Mouse (Mus musculus) hindbrain, embryonic 11.5 days (tissue): Measurements from ENCODE around the gene Arap1. TPM values are rescaled to one million over a fixed set of nuclear protein-coding genes. Genes with fewer than 3 reads are reported as not detected.

Experiments used
- ATAC-seq: fragments of 200-750 bp; cut with Nextera tagmentation; 2 replicates; pipeline ENCODE4 v1.8.0; 2017; ENCODE audit warnings: mild to moderate bottlenecking, moderate TSS enrichment, moderate library complexity; ENCODE audit not compliant: low FRiP score
- DNase-seq: peaks from one replicate; pipeline ENCODE4 v3.0.0-alpha.2; 2015; ENCODE audit warnings: low spot score
- H3K27ac ChIP-seq: fragments of 300-500 bp; sonication (generic); 2 replicates; pipeline ENCODE4 v1.5.1; 2014; ENCODE audit warnings: mild to moderate bottlenecking, low read depth, low read length
- H3K27me3 ChIP-seq: fragments of 300-500 bp; sonication (generic); 2 replicates; pipeline ENCODE4 v1.6.1; 2014; ENCODE audit warnings: mild to moderate bottlenecking, low read length, moderate library complexity, mixed read lengths; ENCODE audit not compliant: control insufficient read depth, insufficient read depth
- H3K36me3 ChIP-seq: fragments of 300-500 bp; sonication (generic); 2 replicates; pipeline ENCODE4 v1.6.1; 2014; ENCODE audit warnings: mild to moderate bottlenecking, low read length, moderate library complexity, mixed read lengths; ENCODE audit not compliant: control insufficient read depth, insufficient read depth
- H3K4me1 ChIP-seq: fragments of 300-500 bp; sonication (generic); replicated peaks from 2 replicates; pipeline ENCODE4 v1.6.1; 2014; ENCODE audit warnings: low read length, mixed read lengths; ENCODE audit not compliant: control insufficient read depth, insufficient read depth
- H3K4me2 ChIP-seq: fragments of 300-500 bp; sonication (generic); replicated peaks from 2 replicates; pipeline ENCODE4 v1.6.1; 2014; ENCODE audit warnings: mild to moderate bottlenecking, low read depth, low read length
- H3K4me3 ChIP-seq: fragments of 300-500 bp; sonication (generic); 2 replicates; pipeline ENCODE4 v1.5.1; 2014; ENCODE audit warnings: low read depth, low read length
- H3K9ac ChIP-seq: fragments of 300-500 bp; sonication (generic); 2 replicates; pipeline ENCODE4 v1.6.1; 2014; ENCODE audit warnings: low read depth, low read length
- H3K9me3 ChIP-seq: fragments of 300-500 bp; sonication (generic); 2 replicates; pipeline ENCODE4 v1.6.1; 2016; ENCODE audit warnings: low read length; ENCODE audit not compliant: control insufficient read depth
- WGBS: fragments of 180-500 bp; shearing (Covaris S2); extraction: QIAGEN DNeasy Blood & Tissue Kit; methylation state at CpG from one replicate; pipeline ENCODE4 v1.1.7; 2014; 5-methylcytosine and 5-hydroxymethylcytosine counted together
- polyA plus RNA-seq: library from polyadenylated mRNA; unstranded; fragments of >200 nt; fragmentation: Nextera tagmentation; extraction: Ambion mirVana; gene quantifications from 2 replicates; pipeline ENCODE4 v1.2.1, GENCODE M21; 2014

Arap1 gene
- polyA plus RNA-seq, 1 experiment from 2014 or later: 13.9 TPM

DNA sequence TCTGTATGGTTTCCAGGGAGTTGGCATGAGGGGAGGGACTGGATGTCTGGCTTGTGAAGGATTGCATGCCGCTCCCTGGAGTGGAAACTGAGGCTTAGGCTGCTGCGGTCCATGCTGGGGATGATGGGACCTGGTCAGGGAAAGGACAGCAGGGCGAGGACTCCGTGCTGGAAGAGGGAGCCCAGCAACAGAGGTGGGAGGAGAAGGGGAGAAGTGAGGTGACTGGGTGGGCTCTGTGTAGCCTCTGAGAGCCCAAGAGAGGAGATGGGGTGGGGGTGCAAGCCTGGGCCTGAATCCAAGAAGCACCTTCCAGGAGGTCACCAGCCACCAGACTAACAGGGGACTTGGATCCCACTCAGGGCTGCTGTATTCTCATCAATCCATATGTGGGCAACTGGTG, 108.5 kb downstream of the Arap1 start:
- no peaks in the 10 kb centered on the region for H3K9me3 ChIP-seq
- no peaks in the 10 kb centered on the region for H3K36me3 ChIP-seq
- H3K27ac ChIP-seq: no peak overlapping the region
- H3K9ac ChIP-seq: no peak overlapping the region
- WGBS: 71% methylated on average over 3 of the region's 4 CpGs
- ATAC-seq (no peak), DNase-seq (no peak)
- no peaks in the 10 kb centered on the region; the same call in 1 of the 2 replicates for H3K4me1 ChIP-seq
- peaks cover 8% of the 10 kb centered on the region for H3K27me3 ChIP-seq
- H3K4me3 ChIP-seq: no peak overlapping the region
- H3K4me2 ChIP-seq: no peak overlapping the region

DNA sequence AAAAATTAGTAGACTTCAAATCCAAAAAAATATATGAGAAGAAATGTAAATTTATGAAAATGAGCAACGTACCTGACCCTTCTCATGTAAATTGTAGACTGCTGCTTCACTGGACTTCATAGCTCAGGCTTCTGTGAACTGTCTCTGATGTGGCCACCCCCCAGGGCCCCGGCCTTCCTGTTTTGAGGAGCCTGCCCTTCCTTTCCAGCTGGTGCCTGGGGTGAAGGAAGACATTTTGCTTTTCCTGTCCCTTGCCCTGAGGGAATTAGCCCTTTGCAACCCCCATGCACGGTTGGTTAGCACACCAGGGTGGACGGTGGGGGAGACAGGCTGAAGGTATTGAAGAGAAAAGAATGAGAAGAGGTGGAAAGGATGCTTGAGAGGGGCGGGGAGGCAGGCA, 108.9 kb downstream of the Arap1 start:
- no peak overlapping the region for H3K4me2 ChIP-seq
- H3K27ac ChIP-seq: no peak overlapping the region
- no peak overlapping the region for H3K4me3 ChIP-seq
- H3K9ac ChIP-seq: no peak overlapping the region
- no peaks in the 10 kb centered on the region; the same call in 1 of the 2 replicates for H3K4me1 ChIP-seq
- H3K36me3 ChIP-seq: no peaks in the 10 kb centered on the region
- peaks cover 4% of the 10 kb centered on the region; the same call in 1 of the 2 replicates for H3K27me3 ChIP-seq
- H3K9me3 ChIP-seq: no peaks in the 10 kb centered on the region
- WGBS: 38% methylated on average over 5 of the region's 5 CpGs
- ATAC-seq (no peak), DNase-seq (no peak)

DNA sequence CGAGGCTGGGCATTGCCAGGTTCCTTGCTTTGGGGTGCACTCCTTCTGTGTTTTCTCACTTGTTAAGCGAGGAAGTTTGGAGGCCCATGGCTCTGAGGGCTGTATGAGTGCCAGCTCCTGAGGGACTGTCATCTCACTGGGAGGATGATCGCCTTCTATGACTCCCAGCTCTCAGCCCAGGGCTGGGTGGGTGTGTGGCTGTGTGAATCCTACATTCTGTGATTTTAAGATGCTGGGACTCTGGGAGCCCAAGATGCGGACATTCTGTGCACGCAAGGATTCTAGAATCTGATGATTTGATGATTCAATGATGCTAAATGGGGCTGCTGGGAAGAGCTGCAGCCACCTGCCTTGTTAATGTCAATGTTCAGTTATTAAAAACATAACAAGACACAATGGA, 109.4 kb downstream of the Arap1 start:
- H3K4me2 ChIP-seq: no peak overlapping the region
- H3K9ac ChIP-seq: no peak overlapping the region
- H3K4me3 ChIP-seq: no peak overlapping the region
- H3K9me3 ChIP-seq: no peaks in the 10 kb centered on the region
- H3K36me3 ChIP-seq: no peaks in the 10 kb centered on the region
- no peak for ATAC-seq
- no peaks in the 10 kb centered on the region for H3K4me1 ChIP-seq
- H3K27ac ChIP-seq: no peak overlapping the region
- 76% methylated on average over 5 of the region's 5 CpGs for WGBS
- no peaks in the 10 kb centered on the region; the same call in 1 of the 2 replicates for H3K27me3 ChIP-seq
- DNase-seq: no peak

DNA sequence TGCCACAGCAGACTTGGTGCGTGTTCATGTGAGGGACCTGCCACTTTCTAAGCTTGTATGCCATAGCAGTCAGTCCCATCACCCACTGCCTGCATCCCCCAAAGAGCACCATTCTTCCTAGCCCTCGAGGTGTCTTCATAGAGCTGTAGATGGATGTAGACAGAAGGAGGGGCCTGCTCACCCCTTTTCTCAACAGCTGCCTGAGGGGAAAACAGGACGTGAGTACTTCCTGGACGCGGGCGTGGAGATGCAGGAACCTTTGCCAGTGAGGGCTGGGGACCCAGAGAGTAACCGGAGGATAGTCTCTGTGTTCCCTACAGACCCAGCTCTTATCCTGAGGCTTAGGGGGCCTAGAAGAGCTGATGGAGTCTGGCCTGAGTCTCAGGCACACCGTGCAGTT, 109.9 kb downstream of the Arap1 start:
- no peak for DNase-seq
- Histone ChIP-seq H3K27me3 (no peaks in the 10 kb centered on the region; the same call in 1 of the 2 replicates), H3K36me3 (no peaks in the 10 kb centered on the region), H3K4me3 (no peak overlapping the region), H3K27ac (no peak overlapping the region), H3K9ac (no peak overlapping the region), H3K4me1 (no peaks in the 10 kb centered on the region), H3K9me3 (no peaks in the 10 kb centered on the region), H3K4me2 (no peak overlapping the region)
- no peak for ATAC-seq
- WGBS: 67% methylated on average over 8 of the region's 8 CpGs

DNA sequence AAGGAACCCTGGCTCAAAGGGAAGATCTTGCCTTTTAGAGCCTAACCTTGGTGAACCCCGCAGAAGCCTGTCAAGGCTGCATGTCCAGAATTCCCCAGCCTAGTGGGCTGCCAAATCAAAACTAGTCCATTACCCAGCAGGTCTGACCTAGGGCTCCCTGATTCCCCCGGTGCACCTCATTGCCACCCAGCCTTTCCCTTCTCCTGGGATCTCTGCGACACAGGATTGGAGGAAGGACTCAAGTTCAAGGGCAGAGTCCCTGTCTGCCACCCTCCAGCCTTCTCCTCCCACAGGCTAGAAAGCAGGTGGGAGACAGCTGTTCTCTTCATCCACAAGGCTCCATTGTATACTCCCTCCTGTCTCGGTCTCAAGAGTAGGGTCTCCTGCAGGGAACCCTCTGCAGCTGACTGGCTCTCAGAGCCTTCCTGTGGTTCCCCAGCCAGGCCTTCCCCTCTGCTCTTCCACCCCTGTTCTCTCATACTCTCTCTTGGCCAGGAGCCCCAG, 110.5 kb downstream of the Arap1 start:
- WGBS: 71% methylated on average over 4 of the region's 4 CpGs
- H3K36me3 ChIP-seq: no peaks in the 10 kb centered on the region
- H3K4me2 ChIP-seq: no peak overlapping the region
- no peaks in the 10 kb centered on the region for H3K4me1 ChIP-seq
- no peak overlapping the region for H3K27ac ChIP-seq
- H3K27me3 ChIP-seq: no peaks in the 10 kb centered on the region
- no peak overlapping the region for H3K4me3 ChIP-seq
- no peak for DNase-seq
- ATAC-seq: no peak
- no peaks in the 10 kb centered on the region for H3K9me3 ChIP-seq
- H3K9ac ChIP-seq: no peak overlapping the region

DNA sequence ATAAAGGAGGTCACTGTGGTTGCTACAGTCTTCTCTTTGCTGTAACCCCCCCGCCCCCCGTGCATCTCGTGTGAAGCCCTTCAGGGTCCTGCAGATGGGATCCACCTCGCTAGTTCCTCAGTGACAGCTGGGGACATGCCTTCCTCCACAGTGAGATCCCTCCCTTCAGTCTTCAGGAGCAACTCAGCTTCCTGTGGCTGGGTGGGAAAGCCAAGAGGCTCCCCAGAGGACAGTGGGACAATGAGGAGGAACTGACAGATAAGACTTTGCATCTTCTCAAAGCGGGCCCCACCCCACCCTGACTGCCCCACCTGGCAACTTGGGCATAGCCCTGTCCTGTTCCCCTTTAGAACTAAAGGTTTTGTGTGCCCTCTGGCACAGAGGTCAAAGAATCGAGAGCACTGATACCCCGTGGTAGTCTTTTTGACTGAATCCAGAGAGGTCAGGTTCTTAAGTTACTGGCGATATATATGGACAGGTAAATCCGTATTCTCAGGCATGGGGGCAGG, 111.5 kb downstream of the Arap1 start:
- 77% methylated on average over 9 of the region's 9 CpGs for WGBS
- Histone ChIP-seq H3K9ac (no peak overlapping the region), H3K36me3 (no peaks in the 10 kb centered on the region), H3K4me3 (no peak overlapping the region), H3K27me3 (no peaks in the 10 kb centered on the region), H3K27ac (no peak overlapping the region), H3K4me2 (no peak overlapping the region), H3K9me3 (no peaks in the 10 kb centered on the region), H3K4me1 (no peaks in the 10 kb centered on the region)
- no peak for DNase-seq
- ATAC-seq: no peak

DNA sequence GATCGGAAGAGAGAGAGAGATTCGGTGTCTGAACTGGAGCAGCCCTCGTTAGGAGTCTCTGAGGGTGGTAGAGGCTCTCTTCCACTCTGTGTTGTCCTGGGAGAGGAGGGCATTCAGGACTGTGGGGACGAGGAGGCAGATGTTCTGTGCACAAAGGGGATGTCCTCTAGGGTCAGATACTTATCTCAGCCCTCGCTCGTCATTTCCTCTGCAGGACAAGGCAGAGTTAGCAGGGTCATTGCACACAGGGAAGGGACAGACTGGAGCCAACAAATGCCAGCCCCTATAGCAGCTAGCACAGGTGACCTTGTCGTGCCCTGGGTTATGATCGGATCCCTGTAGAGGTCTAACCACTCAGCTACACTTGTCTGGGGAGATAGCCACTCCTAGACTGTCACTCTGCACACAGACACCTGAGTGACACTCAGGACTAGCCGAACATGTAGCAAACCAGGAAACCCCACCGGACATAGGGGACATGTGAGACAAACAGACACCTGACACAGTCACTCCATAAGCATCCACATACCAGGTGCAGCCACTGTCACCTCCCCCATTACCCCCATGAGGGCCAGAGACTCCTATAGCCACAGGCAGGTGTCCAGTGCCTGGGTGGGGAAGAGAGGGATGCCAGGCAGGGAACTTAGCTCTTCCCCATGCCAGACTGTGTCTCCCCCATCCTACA, 112.2 kb downstream of the Arap1 start:
- DNase-seq: no peak
- H3K9ac ChIP-seq: no peak overlapping the region
- no peak overlapping the region for H3K4me2 ChIP-seq
- no peak for ATAC-seq
- no peaks in the 10 kb centered on the region for H3K36me3 ChIP-seq
- H3K4me1 ChIP-seq: no peaks in the 10 kb centered on the region
- 58% methylated on average over 10 of the region's 10 CpGs for WGBS
- no peak overlapping the region for H3K4me3 ChIP-seq
- no peaks in the 10 kb centered on the region for H3K27me3 ChIP-seq
- H3K27ac ChIP-seq: no peak overlapping the region
- no peaks in the 10 kb centered on the region for H3K9me3 ChIP-seq

DNA sequence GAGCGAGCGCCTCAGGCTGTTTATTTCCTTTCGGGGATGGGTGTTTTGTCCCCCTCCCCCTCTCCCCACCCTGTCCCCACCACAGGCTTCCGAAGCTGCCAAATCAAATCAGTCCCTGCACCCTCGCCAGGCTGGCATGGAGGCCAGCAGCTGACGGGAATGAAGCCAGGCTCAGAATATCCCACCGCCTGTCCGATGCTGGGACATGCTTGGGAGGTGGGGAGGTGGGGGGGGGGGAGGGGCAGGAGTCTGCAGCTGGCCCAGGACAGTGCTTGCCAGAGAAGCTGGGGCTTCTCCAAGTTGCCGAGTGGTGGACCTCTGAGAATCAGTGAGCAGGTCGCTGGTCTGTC, 112.7 kb downstream of the Arap1 start:
- H3K27ac ChIP-seq: no peak overlapping the region
- ATAC-seq: no peak

DNA sequence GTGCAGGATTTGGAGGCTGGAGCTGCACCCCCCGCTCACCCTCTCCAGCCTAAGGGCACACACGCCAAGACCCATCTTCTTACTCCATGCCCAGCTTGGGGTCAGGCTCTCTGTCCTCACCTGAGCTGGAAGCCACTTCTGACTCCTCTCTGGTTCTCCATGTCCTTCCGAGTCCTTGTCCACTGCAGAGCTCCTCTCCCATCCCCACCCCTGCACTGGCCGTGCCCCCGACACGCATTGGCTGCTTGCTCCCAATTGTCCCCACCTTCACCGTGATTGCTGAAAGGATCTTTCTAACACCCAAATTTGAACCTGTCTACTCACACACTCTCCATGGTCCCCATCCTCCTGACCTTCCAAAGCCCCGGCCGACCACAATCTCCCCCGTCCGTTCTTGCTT, 113.7 kb downstream of the Arap1 start:
- Histone ChIP-seq H3K9me3 (no peaks in the 10 kb centered on the region), H3K9ac (no peak overlapping the region), H3K4me2 (no peak overlapping the region), H3K36me3 (no peaks in the 10 kb centered on the region), H3K4me3 (no peak overlapping the region), H3K4me1 (no peaks in the 10 kb centered on the region), H3K27ac (no peak overlapping the region), H3K27me3 (no peaks in the 10 kb centered on the region)
- ATAC-seq (no peak), DNase-seq (no peak)
- WGBS: 87% methylated on average over 11 of the region's 11 CpGs

More for the DNA sequence above, 112.7 kb downstream of the Arap1 start:
- DNase-seq: no peak
- Histone ChIP-seq H3K36me3 (no peaks in the 10 kb centered on the region), H3K4me1 (no peaks in the 10 kb centered on the region), H3K9me3 (no peaks in the 10 kb centered on the region), H3K4me3 (no peak overlapping the region), H3K9ac (no peak overlapping the region), H3K27me3 (no peaks in the 10 kb centered on the region), H3K4me2 (no peak overlapping the region)
- WGBS: 56% methylated on average over 9 of the region's 10 CpGs
